Mouse (Mus musculus): ENCODE data around the gene Esrrg. TPM values are rescaled to one million over a fixed set of nuclear protein-coding genes. Genes with fewer than 3 reads are reported as not detected.

Esrrg gene
- polyA plus RNA-seq, 1 experiment from 2014 or later: 34.2 TPM

GRCm38 (mm10) chr1:187660963-187661362 lies 52.4 kb downstream of the Esrrg start:
- H3K4me3 ChIP-seq (ENCODE audit: low read depth, low read length): no peak overlapping the region
- H3K27me3 ChIP-seq (ENCODE audit: control insufficient read depth, insufficient read depth, low read length): no peaks in the 10 kb centered on the region
- ATAC-seq (replicated peaks; ENCODE audit: insufficient number of reproducible peaks, low FRiP score, low TSS enrichment): no peak
- no peak overlapping the region for H3K9ac ChIP-seq (ENCODE audit: low read depth, low read length)
- no peaks in the 10 kb centered on the region for H3K36me3 ChIP-seq (ENCODE audit: control insufficient read depth, insufficient read depth, low read length)
- peaks cover 30% of the 10 kb centered on the region for H3K4me1 ChIP-seq (ENCODE audit: control insufficient read depth, insufficient read depth, low read length)
- WGBS (ENCODE audit: insufficient replicate concordance): 62% methylated on average over 9 of the region's 9 CpGs
- no peak overlapping the region for H3K4me2 ChIP-seq
- H3K9me3 ChIP-seq (replicated peaks; ENCODE audit: control insufficient read depth, low read length): no peaks in the 10 kb centered on the region
- no peak overlapping the region for H3K27ac ChIP-seq (ENCODE audit: low read depth, low read length)

- ATAC-seq (replicated peaks; ENCODE audit: insufficient number of reproducible peaks, low FRiP score, low TSS enrichment): 0 out of 2 replicates have a peak, but pooled peaks have one; percentile 18
- peak overlapping the region; percentile 58 for H3K27ac ChIP-seq (ENCODE audit: low read depth, low read length)
- H3K4me2 ChIP-seq: peak overlapping the region; percentile 47
- H3K27me3 ChIP-seq (ENCODE audit: control insufficient read depth, insufficient read depth, low read length): no peaks in the 10 kb centered on the region
- peak overlapping the region; percentile 47 for H3K9ac ChIP-seq (ENCODE audit: low read depth, low read length)
- H3K4me1 ChIP-seq (ENCODE audit: control insufficient read depth, insufficient read depth, low read length): peaks cover 34% of the 10 kb centered on the region
- 28% methylated on average over 12 of the region's 12 CpGs for WGBS (ENCODE audit: insufficient replicate concordance)
- no peaks in the 10 kb centered on the region for H3K9me3 ChIP-seq (replicated peaks; ENCODE audit: control insufficient read depth, low read length)
- H3K4me3 ChIP-seq (ENCODE audit: low read depth, low read length): peak overlapping the region; percentile 17; the same call in 1 of the 2 replicates
- no peaks in the 10 kb centered on the region for H3K36me3 ChIP-seq (ENCODE audit: control insufficient read depth, insufficient read depth, low read length)
Observed at GRCm38 (mm10) chr1:187662083-187662609, 53.6 kb downstream of the Esrrg start.

- 78% methylated on average over 6 of the region's 6 CpGs for WGBS (ENCODE audit: insufficient replicate concordance)
- Histone ChIP-seq H3K4me3 (ENCODE audit: low read depth, low read length) (no peak overlapping the region), H3K4me1 (ENCODE audit: control insufficient read depth, insufficient read depth, low read length) (peaks cover 34% of the 10 kb centered on the region), H3K9ac (ENCODE audit: low read depth, low read length) (no peak overlapping the region), H3K9me3 (replicated peaks; ENCODE audit: control insufficient read depth, low read length) (no peaks in the 10 kb centered on the region), H3K4me2 (no peak overlapping the region), H3K36me3 (ENCODE audit: control insufficient read depth, insufficient read depth, low read length) (no peaks in the 10 kb centered on the region), H3K27me3 (ENCODE audit: control insufficient read depth, insufficient read depth, low read length) (no peaks in the 10 kb centered on the region), H3K27ac (ENCODE audit: low read depth, low read length) (no peak overlapping the region)
- no peak for ATAC-seq (replicated peaks; ENCODE audit: insufficient number of reproducible peaks, low FRiP score, low TSS enrichment)
Observed at GRCm38 (mm10) chr1:187663376-187663775, 54.8 kb downstream of the Esrrg start.

GRCm38 (mm10) chr1:187664261-187664660 lies 55.7 kb downstream of the Esrrg start:
- ATAC-seq (replicated peaks; ENCODE audit: insufficient number of reproducible peaks, low FRiP score, low TSS enrichment): no peak
- peaks cover 34% of the 10 kb centered on the region for H3K4me1 ChIP-seq (ENCODE audit: control insufficient read depth, insufficient read depth, low read length)
- WGBS (ENCODE audit: insufficient replicate concordance): 79% methylated on average over 7 of the region's 7 CpGs
- no peaks in the 10 kb centered on the region for H3K36me3 ChIP-seq (ENCODE audit: control insufficient read depth, insufficient read depth, low read length)
- H3K27ac ChIP-seq (ENCODE audit: low read depth, low read length): no peak overlapping the region
- no peaks in the 10 kb centered on the region for H3K9me3 ChIP-seq (replicated peaks; ENCODE audit: control insufficient read depth, low read length)
- no peaks in the 10 kb centered on the region for H3K27me3 ChIP-seq (ENCODE audit: control insufficient read depth, insufficient read depth, low read length)
- no peak overlapping the region for H3K4me2 ChIP-seq
- H3K9ac ChIP-seq (ENCODE audit: low read depth, low read length): no peak overlapping the region
- no peak overlapping the region for H3K4me3 ChIP-seq (ENCODE audit: low read depth, low read length)

GRCm38 (mm10) chr1:187665901-187666600 lies 57.5 kb downstream of the Esrrg start:
- 33% methylated on average over 10 of the region's 10 CpGs for WGBS (ENCODE audit: insufficient replicate concordance)
- H3K9me3 ChIP-seq (replicated peaks; ENCODE audit: control insufficient read depth, low read length): no peaks in the 10 kb centered on the region
- no peak for ATAC-seq (replicated peaks; ENCODE audit: insufficient number of reproducible peaks, low FRiP score, low TSS enrichment)
- peaks cover 29% of the 10 kb centered on the region for H3K4me1 ChIP-seq (ENCODE audit: control insufficient read depth, insufficient read depth, low read length)
- H3K27me3 ChIP-seq (ENCODE audit: control insufficient read depth, insufficient read depth, low read length): no peaks in the 10 kb centered on the region
- no peak overlapping the region for H3K27ac ChIP-seq (ENCODE audit: low read depth, low read length)
- no peak overlapping the region for H3K4me2 ChIP-seq
- H3K36me3 ChIP-seq (ENCODE audit: control insufficient read depth, insufficient read depth, low read length): no peaks in the 10 kb centered on the region
- H3K4me3 ChIP-seq (ENCODE audit: low read depth, low read length): no peak overlapping the region
- no peak overlapping the region for H3K9ac ChIP-seq (ENCODE audit: low read depth, low read length)

- H3K4me3 ChIP-seq (ENCODE audit: low read depth, low read length): no peak overlapping the region
- H3K9ac ChIP-seq (ENCODE audit: low read depth, low read length): no peak overlapping the region
- H3K4me2 ChIP-seq: no peak overlapping the region
- no peak overlapping the region for H3K27ac ChIP-seq (ENCODE audit: low read depth, low read length)
- 85% methylated on average over 6 of the region's 6 CpGs for whole genome bisulfite sequencing (ENCODE audit: insufficient replicate concordance)
- H3K4me1 ChIP-seq (ENCODE audit: control insufficient read depth, insufficient read depth, low read length): peaks cover 13% of the 10 kb centered on the region
- no peak for ATAC-seq (replicated peaks; ENCODE audit: insufficient number of reproducible peaks, low FRiP score, low TSS enrichment)
- no peaks in the 10 kb centered on the region for H3K9me3 ChIP-seq (replicated peaks; ENCODE audit: control insufficient read depth, low read length)
- H3K27me3 ChIP-seq (ENCODE audit: control insufficient read depth, insufficient read depth, low read length): no peaks in the 10 kb centered on the region
- H3K36me3 ChIP-seq (ENCODE audit: control insufficient read depth, insufficient read depth, low read length): no peaks in the 10 kb centered on the region
Observed at GRCm38 (mm10) chr1:187669746-187670145, 61.2 kb downstream of the Esrrg start.

- 0 out of 2 replicates have a peak, but pooled peaks cover 4% of the 10 kb centered on the region for H3K4me1 ChIP-seq (ENCODE audit: control insufficient read depth, insufficient read depth, low read length)
- no peak overlapping the region for H3K9ac ChIP-seq (ENCODE audit: low read depth, low read length)
- H3K27ac ChIP-seq (ENCODE audit: low read depth, low read length): no peak overlapping the region
- 82% methylated on average over 5 of the region's 5 CpGs for WGBS (ENCODE audit: insufficient replicate concordance)
- no peak overlapping the region for H3K4me3 ChIP-seq (ENCODE audit: low read depth, low read length)
- H3K4me2 ChIP-seq: no peak overlapping the region
- no peaks in the 10 kb centered on the region for H3K36me3 ChIP-seq (ENCODE audit: control insufficient read depth, insufficient read depth, low read length)
- H3K9me3 ChIP-seq (replicated peaks; ENCODE audit: control insufficient read depth, low read length): no peaks in the 10 kb centered on the region
- no peak for ATAC-seq (replicated peaks; ENCODE audit: insufficient number of reproducible peaks, low FRiP score, low TSS enrichment)
- no peaks in the 10 kb centered on the region for H3K27me3 ChIP-seq (ENCODE audit: control insufficient read depth, insufficient read depth, low read length)
Observed at GRCm38 (mm10) chr1:187672446-187672845, 63.9 kb downstream of the Esrrg start.

- no peaks in the 10 kb centered on the region for H3K27me3 ChIP-seq (ENCODE audit: control insufficient read depth, insufficient read depth, low read length)
- no peaks in the 10 kb centered on the region for H3K9me3 ChIP-seq (replicated peaks; ENCODE audit: control insufficient read depth, low read length)
- no peak overlapping the region for H3K4me2 ChIP-seq
- ATAC-seq (replicated peaks; ENCODE audit: insufficient number of reproducible peaks, low FRiP score, low TSS enrichment): no peak
- H3K27ac ChIP-seq (ENCODE audit: low read depth, low read length): no peak overlapping the region
- H3K4me3 ChIP-seq (ENCODE audit: low read depth, low read length): no peak overlapping the region
- 0 out of 2 replicates have a peak, but pooled peaks cover 4% of the 10 kb centered on the region for H3K4me1 ChIP-seq (ENCODE audit: control insufficient read depth, insufficient read depth, low read length)
- WGBS (ENCODE audit: insufficient replicate concordance): 36% methylated on average over 10 of the region's 10 CpGs
- H3K36me3 ChIP-seq (ENCODE audit: control insufficient read depth, insufficient read depth, low read length): no peaks in the 10 kb centered on the region
- H3K9ac ChIP-seq (ENCODE audit: low read depth, low read length): no peak overlapping the region
Observed at GRCm38 (mm10) chr1:187674771-187675186, 66.2 kb downstream of the Esrrg start.

GRCm38 (mm10) chr1:187676626-187677025 lies 68.0 kb downstream of the Esrrg start:
- 77% methylated on average over 10 of the region's 10 CpGs for WGBS (ENCODE audit: insufficient replicate concordance)
- H3K9me3 ChIP-seq (replicated peaks; ENCODE audit: control insufficient read depth, low read length): no peaks in the 10 kb centered on the region
- no peak overlapping the region for H3K4me3 ChIP-seq (ENCODE audit: low read depth, low read length)
- ATAC-seq (replicated peaks; ENCODE audit: insufficient number of reproducible peaks, low FRiP score, low TSS enrichment): no peak
- H3K4me1 ChIP-seq (ENCODE audit: control insufficient read depth, insufficient read depth, low read length): 0 out of 2 replicates have a peak, but pooled peaks cover 4% of the 10 kb centered on the region
- no peak overlapping the region for H3K4me2 ChIP-seq
- H3K27me3 ChIP-seq (ENCODE audit: control insufficient read depth, insufficient read depth, low read length): no peaks in the 10 kb centered on the region
- no peak overlapping the region for H3K9ac ChIP-seq (ENCODE audit: low read depth, low read length)
- H3K36me3 ChIP-seq (ENCODE audit: control insufficient read depth, insufficient read depth, low read length): no peaks in the 10 kb centered on the region
- no peak overlapping the region for H3K27ac ChIP-seq (ENCODE audit: low read depth, low read length)

Data from heart, embryonic 11.5 days (tissue).